Mouse (Mus musculus) kidney, embryonic 15.5 days (tissue): ENCODE data around the gene Cmklr1. TPM values are rescaled to one million over a fixed set of nuclear protein-coding genes. Genes with fewer than 3 reads are reported as not detected.

Source experiments
- ATAC-seq: fragments of 200-750 bp; cut with Nextera tagmentation; replicated peaks from 2 replicates; pipeline ENCODE4 v1.8.0; 2017; ENCODE audit warnings: moderate TSS enrichment; ENCODE audit not compliant: low FRiP score
- H3K27ac ChIP-seq: fragments of 300-500 bp; sonication (generic); 2 replicates; pipeline ENCODE4 v1.5.1; 2015; ENCODE audit warnings: mild to moderate bottlenecking, inconsistent platforms
- H3K27me3 ChIP-seq: fragments of 300-500 bp; sonication (generic); 2 replicates; pipeline ENCODE4 v1.6.1; 2015; ENCODE audit warnings: inconsistent platforms
- H3K36me3 ChIP-seq: fragments of 300-500 bp; sonication (generic); 2 replicates; pipeline ENCODE4 v1.6.1; 2015; ENCODE audit warnings: inconsistent platforms
- H3K4me1 ChIP-seq: fragments of 300-500 bp; sonication (generic); 2 replicates; pipeline ENCODE4 v1.6.1; 2015; ENCODE audit warnings: inconsistent platforms
- H3K4me2 ChIP-seq: fragments of 300-500 bp; sonication (generic); 2 replicates; pipeline ENCODE4 v1.6.1; 2015; ENCODE audit warnings: moderate library complexity, mild to moderate bottlenecking, inconsistent platforms
- H3K4me3 ChIP-seq: fragments of 300-500 bp; sonication (generic); replicated peaks from 2 replicates; pipeline ENCODE4 v1.5.1; 2015; ENCODE audit warnings: mild to moderate bottlenecking, inconsistent platforms
- H3K9ac ChIP-seq: fragments of 300-500 bp; sonication (generic); 2 replicates; pipeline ENCODE4 v1.6.1; 2015; ENCODE audit warnings: mild to moderate bottlenecking, inconsistent platforms
- H3K9me3 ChIP-seq: fragments of 300-500 bp; sonication (generic); replicated peaks from 2 replicates; pipeline ENCODE4 v1.6.1; 2016; ENCODE audit warnings: inconsistent platforms
- WGBS: fragments of 180-500 bp; shearing (Covaris S2); methylation state at CpG from one replicate; pipeline ENCODE4 v1.1.7; 2015; ENCODE audit warnings: mixed read lengths; 5-methylcytosine and 5-hydroxymethylcytosine counted together
- polyA plus RNA-seq: library from polyadenylated mRNA; unstranded; fragments of >200 nt; fragmentation: Nextera tagmentation; extraction: Ambion mirVana; gene quantifications from 2 replicates; pipeline ENCODE4 v1.2.1, GENCODE M21; 2015

Gene Cmklr1
- polyA plus RNA-seq = 5.0 and 6.0 TPM in 2 replicates

DNA sequence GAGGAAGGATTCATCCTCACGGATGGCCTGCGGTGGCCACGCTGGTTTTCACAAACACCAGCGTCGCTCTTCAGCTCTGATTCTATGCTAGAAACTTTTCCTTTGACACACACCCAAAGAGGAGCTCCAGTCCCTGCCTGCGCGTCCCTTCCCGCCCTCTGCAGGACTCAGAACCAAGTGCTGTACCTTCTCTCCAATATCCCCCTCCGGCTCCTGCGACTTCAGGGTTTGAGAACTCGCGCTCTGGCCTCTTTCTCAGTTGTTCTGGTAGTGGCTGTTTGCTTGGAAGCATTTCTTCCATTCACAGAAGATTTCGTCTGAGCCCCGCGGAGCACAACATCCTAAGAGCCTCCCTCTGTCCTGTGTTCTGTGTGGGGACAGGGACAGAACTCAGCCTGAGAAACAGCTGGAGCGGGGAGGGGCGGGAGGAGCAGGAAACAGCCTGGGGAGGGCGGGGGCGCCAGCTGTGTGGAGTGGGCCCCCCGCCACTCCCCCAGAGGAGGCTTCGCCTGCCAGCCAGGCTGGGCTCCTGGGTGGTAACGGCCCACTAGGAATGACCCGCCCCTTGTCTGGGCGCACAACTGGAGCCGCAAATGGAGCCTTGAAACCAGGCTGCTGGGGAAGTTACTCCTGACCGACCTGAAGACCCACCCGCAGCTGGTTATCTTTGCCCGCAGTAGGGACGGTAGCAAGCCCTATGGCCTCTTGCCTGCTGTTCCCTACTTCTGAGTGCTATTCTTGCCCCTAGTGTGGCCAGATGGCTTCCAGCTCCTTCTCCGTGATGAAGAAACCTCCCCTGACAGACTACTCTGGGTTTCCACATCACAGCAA, at the start of gene Cmklr1:
Gene Cmklr1, minus strand, starts transcription at position 392 of the 831 bp plus-strand sequence.
- Histone ChIP-seq H3K9ac (peak within 1 kb of the TSS; percentile 27; the same call in 1 of the 2 replicates), H3K9me3 (no peaks in the 10 kb centered on the region), H3K27me3 (peaks cover 28% of the 10 kb centered on the region), H3K27ac (peak within 1 kb of the TSS; percentile 23; the same call in 1 of the 2 replicates), H3K4me2 (peak within 1 kb of the TSS; percentile 56), H3K36me3 (no peaks in the 10 kb centered on the region), H3K4me1 (peaks cover 19% of the 10 kb centered on the region), H3K4me3 (peak within 1 kb of the TSS; percentile 31)
- ATAC-seq = peak; percentile 40; the same call in 1 of the 2 replicates
- 8% methylated on average over 30 of the region's 30 CpGs for WGBS

DNA sequence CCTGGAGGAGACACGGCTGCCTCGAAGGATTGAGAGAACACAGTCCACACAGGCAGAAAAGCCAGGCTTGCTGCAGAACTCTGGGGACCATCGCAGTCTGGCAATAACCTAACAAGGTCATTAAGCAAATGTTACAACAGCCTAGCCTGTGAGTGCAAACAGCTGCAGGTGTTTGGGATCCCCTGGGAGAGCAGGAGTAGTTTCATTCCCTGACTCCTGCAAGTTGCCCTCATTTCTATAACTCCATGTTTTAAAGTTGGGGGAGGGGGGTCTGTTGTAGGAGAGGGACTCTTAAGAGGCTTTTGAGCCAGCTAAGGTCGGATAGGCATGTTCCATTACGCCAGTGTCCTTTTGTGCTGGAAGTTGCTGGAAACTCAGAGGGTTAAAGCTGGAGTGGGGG, 44.2 kb upstream of the Cmklr1 start:
- 20% methylated on average over 5 of the region's 5 CpGs for WGBS
- Histone ChIP-seq H3K4me1 (peaks cover 6% of the 10 kb centered on the region; the same call in 1 of the 2 replicates), H3K27me3 (no peaks in the 10 kb centered on the region), H3K9me3 (no peaks in the 10 kb centered on the region), H3K9ac (no peak overlapping the region), H3K27ac (no peak overlapping the region), H3K4me3 (no peak overlapping the region), H3K4me2 (no peak overlapping the region), H3K36me3 (no peaks in the 10 kb centered on the region)
- no peak for ATAC-seq

DNA sequence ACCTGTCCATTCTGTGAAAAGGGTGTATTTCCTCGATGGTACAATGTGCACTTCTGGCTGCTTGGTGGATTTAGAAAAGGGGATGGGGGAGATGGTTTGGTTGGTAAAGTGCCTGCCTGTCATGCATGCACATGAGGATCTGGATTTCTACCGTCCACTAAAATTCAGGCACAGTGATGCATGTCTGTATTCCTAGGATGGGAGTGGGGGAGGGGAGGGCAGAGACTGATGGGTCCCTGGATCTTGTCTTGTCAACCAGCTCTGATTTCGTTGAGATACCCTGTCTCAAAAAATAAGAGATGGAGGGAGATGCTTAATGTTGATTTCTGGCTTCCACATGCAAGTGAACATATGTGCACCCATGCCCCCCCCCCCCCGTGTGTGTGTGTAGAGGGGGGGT, 43.8 kb upstream of the Cmklr1 start:
- no peak for ATAC-seq

DNA sequence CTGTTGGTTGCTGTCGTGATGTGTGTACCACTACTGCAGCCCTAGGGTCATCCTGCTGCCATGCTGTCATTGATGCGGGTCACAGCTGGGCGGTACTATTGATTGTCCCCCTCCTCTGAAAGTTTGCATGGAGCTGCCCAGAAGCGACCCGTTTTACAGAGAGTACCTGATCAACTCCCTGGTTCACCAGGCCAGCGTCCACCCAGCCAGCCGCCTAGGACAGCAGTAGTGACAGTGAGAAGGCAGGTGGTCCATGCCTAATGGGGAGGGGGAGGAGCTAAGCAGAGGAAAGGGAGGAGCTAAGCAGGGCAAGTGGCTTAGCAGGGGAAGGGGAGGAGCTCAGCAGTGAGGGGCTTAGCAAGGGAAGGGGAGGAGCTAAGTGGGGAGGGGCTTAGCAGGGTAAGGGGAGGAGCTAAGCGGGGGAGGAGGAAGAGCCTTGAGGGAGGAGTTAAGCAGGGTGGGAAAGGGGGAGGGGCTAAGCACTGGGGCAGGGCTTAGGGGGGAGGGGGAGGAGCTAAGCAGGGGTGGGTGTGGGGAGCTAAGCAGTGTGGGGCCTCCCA, 43.0 kb upstream of the Cmklr1 start:
- no peak overlapping the region for H3K4me2 ChIP-seq
- 83% methylated on average over 8 of the region's 8 CpGs for WGBS
- H3K27ac ChIP-seq = no peak overlapping the region
- peaks cover 6% of the 10 kb centered on the region; the same call in 1 of the 2 replicates for H3K4me1 ChIP-seq
- H3K36me3 ChIP-seq = no peaks in the 10 kb centered on the region
- no peaks in the 10 kb centered on the region for H3K9me3 ChIP-seq
- H3K9ac ChIP-seq = no peak overlapping the region
- ATAC-seq = no peak
- no peaks in the 10 kb centered on the region for H3K27me3 ChIP-seq
- H3K4me3 ChIP-seq = no peak overlapping the region

More for the DNA sequence above, 43.8 kb upstream of the Cmklr1 start:
- Histone ChIP-seq H3K9me3 (no peaks in the 10 kb centered on the region), H3K4me3 (no peak overlapping the region), H3K4me1 (peaks cover 6% of the 10 kb centered on the region; the same call in 1 of the 2 replicates), H3K9ac (no peak overlapping the region), H3K27ac (no peak overlapping the region), H3K27me3 (no peaks in the 10 kb centered on the region), H3K36me3 (no peaks in the 10 kb centered on the region), H3K4me2 (no peak overlapping the region)
- 42% methylated on average over 4 of the region's 4 CpGs for WGBS

DNA sequence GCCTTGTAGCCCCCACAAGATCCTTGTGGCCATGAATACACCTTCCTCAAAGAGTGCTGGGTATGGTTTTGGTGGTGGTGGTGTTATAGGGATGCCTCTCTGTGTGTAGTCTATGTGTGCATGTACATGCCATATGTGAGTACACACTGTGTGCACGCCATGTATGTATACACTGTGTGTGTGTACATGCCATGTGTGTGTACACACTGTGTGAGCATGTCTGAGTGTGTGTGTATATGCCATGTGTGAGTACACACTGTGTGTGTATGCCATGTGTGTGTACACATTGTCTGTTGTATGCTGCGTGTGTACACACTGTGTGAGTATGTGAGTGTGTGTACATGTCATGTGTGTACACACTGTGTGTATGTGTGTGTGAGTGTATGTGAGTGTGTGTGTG, 40.6 kb upstream of the Cmklr1 start:
- Histone ChIP-seq H3K36me3 (no peaks in the 10 kb centered on the region), H3K4me2 (no peak overlapping the region), H3K9ac (no peak overlapping the region), H3K4me1 (peaks cover 6% of the 10 kb centered on the region; the same call in 1 of the 2 replicates), H3K27ac (no peak overlapping the region), H3K4me3 (no peak overlapping the region), H3K9me3 (no peaks in the 10 kb centered on the region), H3K27me3 (no peaks in the 10 kb centered on the region)
- ATAC-seq = no peak
- 88% methylated on average over 2 of the region's 2 CpGs for WGBS

DNA sequence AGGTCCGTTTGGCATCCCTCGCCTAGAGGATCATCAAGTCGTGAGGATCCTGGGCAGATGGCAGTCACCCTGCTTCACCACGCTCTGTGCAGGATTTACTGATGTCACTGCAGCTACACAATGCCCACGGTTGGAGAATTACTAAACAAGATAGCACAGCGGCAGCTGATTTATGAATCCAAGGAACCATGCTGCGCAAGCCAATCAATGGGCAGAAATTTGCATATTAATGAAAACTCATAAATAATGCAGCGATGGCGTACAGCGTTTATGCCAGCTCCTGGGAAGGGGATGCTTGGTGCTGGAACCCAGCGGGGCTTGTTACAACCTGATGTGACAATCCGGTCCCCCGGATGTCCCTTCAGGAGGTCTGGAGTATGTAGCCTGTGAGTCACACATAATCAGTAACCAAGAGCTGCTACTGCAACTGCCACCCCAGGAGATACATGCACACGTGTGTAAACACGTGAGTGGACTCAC, 39.9 kb upstream of the Cmklr1 start:
- H3K9me3 ChIP-seq = no peaks in the 10 kb centered on the region
- no peak overlapping the region for H3K9ac ChIP-seq
- WGBS = 80% methylated on average over 15 of the region's 15 CpGs
- ATAC-seq = no peak
- H3K27ac ChIP-seq = no peak overlapping the region
- H3K4me2 ChIP-seq = no peak overlapping the region
- H3K36me3 ChIP-seq = no peaks in the 10 kb centered on the region
- H3K4me3 ChIP-seq = no peak overlapping the region
- peaks cover 6% of the 10 kb centered on the region; the same call in 1 of the 2 replicates for H3K4me1 ChIP-seq
- no peaks in the 10 kb centered on the region for H3K27me3 ChIP-seq

DNA sequence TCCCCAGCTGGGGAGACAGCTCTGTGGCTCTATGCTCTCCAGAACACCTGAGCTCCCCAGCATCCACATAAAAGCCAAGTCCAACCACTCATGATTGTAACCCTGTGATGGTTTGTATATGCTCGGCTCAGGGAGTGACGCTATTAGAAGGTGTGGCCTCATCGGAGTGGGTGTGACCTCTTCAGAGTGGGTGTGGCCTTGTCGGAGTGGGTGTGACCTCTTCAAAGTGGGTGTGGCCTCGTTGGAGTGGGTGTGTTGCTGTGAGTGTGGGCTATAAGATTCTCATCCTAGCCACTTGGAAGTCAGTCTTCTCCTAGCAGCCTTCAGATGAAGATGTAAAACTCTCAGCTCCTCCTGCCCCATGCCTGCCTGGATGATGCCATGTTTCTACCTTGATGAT, 37.3 kb upstream of the Cmklr1 start:
- Histone ChIP-seq H3K36me3 (no peaks in the 10 kb centered on the region), H3K4me3 (no peak overlapping the region), H3K27ac (no peak overlapping the region), H3K4me2 (no peak overlapping the region), H3K4me1 (no peaks in the 10 kb centered on the region), H3K27me3 (no peaks in the 10 kb centered on the region), H3K9ac (no peak overlapping the region), H3K9me3 (no peaks in the 10 kb centered on the region)
- 81% methylated on average over 5 of the region's 5 CpGs for WGBS
- no peak for ATAC-seq

DNA sequence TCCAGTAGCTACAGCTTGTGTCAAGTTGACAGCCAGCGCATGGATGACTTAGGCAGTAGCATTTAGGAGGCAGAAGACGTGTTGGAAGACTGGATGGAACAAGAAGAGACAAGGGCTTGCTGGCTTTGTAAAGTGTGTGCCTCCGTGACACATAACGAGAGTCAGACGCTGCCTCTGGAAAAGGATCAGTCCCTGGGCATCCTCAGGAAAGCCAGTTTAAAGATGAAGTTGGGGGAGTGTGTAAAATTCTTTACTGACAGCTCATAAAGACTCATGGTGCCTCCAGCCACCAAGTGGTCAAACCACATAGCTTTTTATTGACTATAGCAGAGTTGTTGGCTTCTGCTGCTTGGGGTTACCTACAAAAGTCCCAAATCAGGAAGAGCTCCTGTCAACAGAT, 35.2 kb upstream of the Cmklr1 start:
- Histone ChIP-seq H3K9ac (no peak overlapping the region), H3K4me1 (no peaks in the 10 kb centered on the region), H3K4me3 (no peak overlapping the region), H3K4me2 (no peak overlapping the region), H3K27ac (no peak overlapping the region), H3K36me3 (no peaks in the 10 kb centered on the region), H3K9me3 (no peaks in the 10 kb centered on the region), H3K27me3 (no peaks in the 10 kb centered on the region)
- 59% methylated on average over 5 of the region's 5 CpGs for WGBS
- no peak for ATAC-seq

DNA sequence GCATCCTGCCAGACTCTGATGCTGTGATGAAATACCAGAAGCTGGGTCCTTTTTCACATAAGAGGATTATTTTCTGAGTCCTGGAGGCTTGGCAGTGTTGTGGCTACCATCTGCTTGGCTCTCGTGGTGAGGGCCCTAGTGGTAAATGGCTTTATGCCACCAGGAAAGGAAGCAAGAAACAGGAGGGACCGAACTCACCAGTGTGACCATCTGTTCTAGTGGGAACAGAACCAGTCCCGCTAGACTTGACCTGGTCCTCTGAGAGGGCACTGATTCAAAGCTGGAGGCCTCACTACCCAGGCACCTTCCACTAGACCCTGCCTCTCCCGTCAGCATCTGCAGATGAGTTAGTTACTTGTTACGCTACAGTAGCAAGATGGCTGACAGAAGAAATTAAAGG, 33.0 kb upstream of the Cmklr1 start:
- 72% methylated on average over 5 of the region's 5 CpGs for WGBS

DNA sequence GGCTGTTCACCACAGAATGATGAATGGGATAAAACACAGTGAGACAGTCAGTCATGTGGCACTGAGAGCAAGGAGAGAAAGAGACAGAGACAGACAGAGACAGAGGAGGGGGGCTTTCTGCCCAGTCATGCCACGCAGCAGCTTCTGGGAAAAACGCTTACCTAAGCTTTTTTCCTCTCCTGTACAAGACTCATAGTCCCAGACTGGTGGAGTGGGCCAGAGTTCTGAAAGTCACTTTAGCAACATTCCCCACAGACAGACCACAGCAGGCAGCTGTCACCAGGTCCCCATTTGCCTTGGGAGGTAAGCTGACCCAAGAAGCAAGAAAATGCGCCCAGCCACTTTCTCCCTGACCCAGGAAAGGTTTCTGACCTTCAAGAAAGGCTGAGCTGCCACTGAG, 32.2 kb upstream of the Cmklr1 start:
- no peak overlapping the region for H3K27ac ChIP-seq
- H3K4me1 ChIP-seq = no peaks in the 10 kb centered on the region
- WGBS = 73% methylated on average over 3 of the region's 3 CpGs

More for the DNA sequence above, 33.0 kb upstream of the Cmklr1 start:
- H3K9ac ChIP-seq = no peak overlapping the region
- H3K9me3 ChIP-seq = no peaks in the 10 kb centered on the region
- no peaks in the 10 kb centered on the region for H3K27me3 ChIP-seq
- no peaks in the 10 kb centered on the region for H3K4me1 ChIP-seq
- ATAC-seq = no peak
- no peak overlapping the region for H3K27ac ChIP-seq
- no peaks in the 10 kb centered on the region for H3K36me3 ChIP-seq
- H3K4me2 ChIP-seq = no peak overlapping the region
- H3K4me3 ChIP-seq = no peak overlapping the region

DNA sequence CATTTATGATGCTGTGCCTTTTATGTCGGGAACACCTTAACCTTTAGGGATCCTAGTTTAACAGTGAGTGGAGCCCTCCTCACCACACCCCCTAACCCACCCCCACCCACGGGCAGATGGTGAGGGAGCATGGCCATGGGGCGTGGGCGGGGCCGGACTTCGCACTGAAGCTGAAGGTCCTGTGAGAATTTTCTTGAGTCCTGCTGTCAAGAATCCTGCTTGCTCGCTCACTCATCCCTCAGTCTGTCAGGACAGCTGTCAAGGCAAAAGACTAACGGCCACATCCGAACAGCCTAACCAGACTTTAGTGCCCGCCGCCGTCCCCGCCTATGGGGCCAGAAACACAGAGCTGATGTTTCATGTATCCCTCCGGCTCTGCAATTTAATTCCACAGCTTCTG, 31.0 kb upstream of the Cmklr1 start:
- H3K27me3 ChIP-seq = no peaks in the 10 kb centered on the region
- H3K27ac ChIP-seq = no peak overlapping the region
- WGBS = 67% methylated on average over 14 of the region's 14 CpGs
- H3K9ac ChIP-seq = no peak overlapping the region
- no peak overlapping the region for H3K4me3 ChIP-seq
- H3K4me1 ChIP-seq = no peaks in the 10 kb centered on the region
- no peaks in the 10 kb centered on the region for H3K36me3 ChIP-seq
- H3K4me2 ChIP-seq = no peak overlapping the region
- ATAC-seq = no peak
- H3K9me3 ChIP-seq = no peaks in the 10 kb centered on the region

More for the DNA sequence above, 32.2 kb upstream of the Cmklr1 start:
- no peaks in the 10 kb centered on the region for H3K9me3 ChIP-seq
- H3K36me3 ChIP-seq = no peaks in the 10 kb centered on the region
- no peak overlapping the region for H3K9ac ChIP-seq
- ATAC-seq = no peak
- no peaks in the 10 kb centered on the region for H3K27me3 ChIP-seq
- H3K4me2 ChIP-seq = no peak overlapping the region
- H3K4me3 ChIP-seq = no peak overlapping the region

DNA sequence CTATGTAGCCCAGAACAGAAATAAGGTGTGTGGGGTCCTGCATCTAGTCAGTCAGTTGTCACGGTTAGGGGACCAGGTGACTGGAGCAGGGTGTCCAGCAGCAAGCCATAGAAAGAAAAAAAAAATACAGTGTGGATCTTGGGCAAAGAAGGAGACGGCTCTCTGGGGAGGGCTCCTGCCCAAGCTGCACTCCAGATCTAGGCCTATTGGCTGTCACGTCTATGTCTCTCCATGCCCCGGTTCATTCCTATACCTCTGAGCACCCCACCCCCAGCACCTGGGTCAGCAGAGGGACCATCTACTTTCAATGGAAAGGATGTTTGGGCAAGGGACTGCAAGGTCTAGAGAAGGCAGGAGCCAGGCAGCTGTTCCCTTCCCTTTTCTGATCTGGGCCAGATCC, 29.3 kb upstream of the Cmklr1 start:
- H3K9me3 ChIP-seq = no peaks in the 10 kb centered on the region
- WGBS = 85% methylated on average over 4 of the region's 4 CpGs
- no peaks in the 10 kb centered on the region for H3K4me1 ChIP-seq
- no peaks in the 10 kb centered on the region for H3K27me3 ChIP-seq
- H3K4me3 ChIP-seq = no peak overlapping the region
- no peak overlapping the region for H3K4me2 ChIP-seq
- no peak for ATAC-seq
- H3K27ac ChIP-seq = no peak overlapping the region
- H3K9ac ChIP-seq = no peak overlapping the region
- H3K36me3 ChIP-seq = no peaks in the 10 kb centered on the region
